In the genomic region with DNA sequence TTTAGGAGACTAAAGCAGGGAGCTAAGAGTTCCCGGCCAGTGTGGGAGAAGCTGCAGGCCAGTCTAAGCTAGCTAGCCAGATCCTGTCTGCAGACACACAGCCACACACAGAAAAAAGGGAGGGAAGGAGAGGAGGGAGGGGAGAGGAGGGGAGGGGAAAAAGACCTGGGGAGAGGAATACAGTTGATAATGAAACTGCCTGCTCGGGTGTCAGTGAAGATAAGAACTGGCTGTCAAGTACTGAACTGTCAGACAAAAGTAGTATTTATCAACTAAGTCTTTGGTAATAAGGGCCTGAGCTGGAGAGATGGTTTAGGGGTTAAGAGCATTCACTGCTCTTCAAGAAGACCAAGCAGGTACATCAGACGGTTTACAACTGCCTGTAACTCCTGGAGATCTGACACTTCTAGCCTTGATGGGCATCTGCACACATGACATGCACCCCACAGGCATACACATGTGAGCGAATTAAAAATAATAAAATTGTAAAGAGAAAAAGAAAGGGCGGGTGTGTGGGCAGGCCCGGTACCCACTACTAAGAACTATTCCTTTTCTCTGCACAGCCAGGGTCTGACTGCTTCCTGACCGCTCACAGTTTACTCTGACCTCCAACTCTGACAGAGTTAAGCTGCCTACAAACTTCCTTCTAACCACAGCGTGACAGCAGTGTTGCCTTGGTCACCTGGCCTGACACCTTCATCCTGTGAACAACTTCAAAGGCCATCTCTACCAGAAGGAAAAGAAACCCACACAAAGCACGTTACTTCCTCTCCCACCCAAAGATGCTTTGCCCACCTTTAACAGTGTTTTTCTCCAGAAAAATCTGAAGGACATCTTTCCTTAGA, we compare ENCODE assay signal across 12 mouse cellular contexts. TPM values are rescaled to one million over a fixed set of nuclear protein-coding genes. Genes with fewer than 3 reads are reported as not detected.
DNase-seq lines count a peak whose midpoint lies in the region; ATAC-seq and TF ChIP-seq lines count a peak whose summit lies in the region.
"Had no signal": no experiment of that assay in that cellular context is flagged by ENCODE, and none has a peak within 500 bp of the region (broad histone marks: within the 10 kb centered on the region; RNA-seq: fewer than 3 reads in every experiment).

No protein-coding gene starts in this region.

- no peaks in the 10 kb centered on the region for H3K36me3 ChIP-seq in heart, embryonic 10.5 days
- no peaks in the 10 kb centered on the region for H3K36me3 ChIP-seq in heart, adult 2 months (ENCODE audit: control insufficient read depth, insufficient read depth, low read length)
- H3K36me3 ChIP-seq in midbrain, postnatal 0 days (ENCODE audit: insufficient read depth, low read length): no peaks in the 10 kb centered on the region
- H3K36me3 ChIP-seq in midbrain, embryonic 16.5 days (ENCODE audit: control insufficient read depth, insufficient read depth, low read length): no peaks in the 10 kb centered on the region

- peak overlapping the region; percentile 25; the same call in 1 of the 2 replicates for H3K4me3 ChIP-seq in heart, embryonic 10.5 days
- H3K4me3 ChIP-seq in heart, adult 2 months: no peak overlapping the region
- H3K4me3 ChIP-seq in midbrain, postnatal 0 days (ENCODE audit: low read depth, low read length): no peak overlapping the region
- H3K4me3 ChIP-seq in midbrain, embryonic 16.5 days (ENCODE audit: low read depth, low read length): no peak overlapping the region

- peak overlapping the region; percentile 80 for H3K27ac ChIP-seq in heart, embryonic 10.5 days
- no peak overlapping the region for H3K27ac ChIP-seq in heart, adult 2 months
- no peak overlapping the region for H3K27ac ChIP-seq in midbrain, postnatal 0 days (ENCODE audit: low read depth, low read length)
- H3K27ac ChIP-seq in midbrain, embryonic 16.5 days (ENCODE audit: low read length): no peak overlapping the region

- peaks cover 16% of the 10 kb centered on the region for H3K27me3 ChIP-seq in heart, embryonic 10.5 days (ENCODE audit: insufficient read depth, poor library complexity, severe bottlenecking)
- H3K27me3 ChIP-seq in heart, adult 2 months (ENCODE audit: control insufficient read depth, insufficient read depth, low read length): no peaks in the 10 kb centered on the region; the same call in 1 of the 2 replicates
- peaks cover 10% of the 10 kb centered on the region for H3K27me3 ChIP-seq in midbrain, postnatal 0 days (ENCODE audit: insufficient read depth, low read length)
- H3K27me3 ChIP-seq in midbrain, embryonic 16.5 days (ENCODE audit: control insufficient read depth, insufficient read depth, low read depth, low read length): peaks cover 9% of the 10 kb centered on the region

- 43% methylated on average over 9 of the region's 9 CpGs for WGBS in heart, embryonic 10.5 days
- WGBS in heart, adult 2 months: 65% methylated on average over 9 of the region's 9 CpGs
- 64% methylated on average over 9 of the region's 9 CpGs for WGBS in midbrain, postnatal 0 days
- 61% methylated on average over 9 of the region's 9 CpGs for WGBS in midbrain, embryonic 16.5 days

- no peak for ATAC-seq in midbrain, postnatal 0 days (ENCODE audit: low FRiP score)
- no peak for ATAC-seq in midbrain, embryonic 16.5 days
- peak; percentile 45 for ATAC-seq in erythroblast, adult 5-6 weeks (replicated peaks; ENCODE audit: low FRiP score, poor library complexity, severe bottlenecking)
- ATAC-seq in megakaryocyte progenitor cell, adult 5-6 weeks (replicated peaks; ENCODE audit: poor library complexity): peak; percentile 55
- ATAC-seq in frontal cortex, adult (ENCODE audit: low TSS enrichment): no peak

- peaks cover 71% of the 10 kb centered on the region for H3K4me1 ChIP-seq in heart, embryonic 10.5 days
- peaks cover 11% of the 10 kb centered on the region for H3K4me1 ChIP-seq in heart, adult 2 months (ENCODE audit: control insufficient read depth, insufficient read depth, low read length)
- peaks cover 13% of the 10 kb centered on the region; the same call in 1 of the 2 replicates for H3K4me1 ChIP-seq in midbrain, postnatal 0 days (ENCODE audit: insufficient read depth, low read length)
- peaks cover 33% of the 10 kb centered on the region for H3K4me1 ChIP-seq in midbrain, embryonic 16.5 days (ENCODE audit: control insufficient read depth, insufficient read depth, low read length)

- no peak for TF ChIP-seq CTCF in heart, adult 2 months (IDR thresholded peaks at IDR 0.05)
- TF ChIP-seq CTCF in midbrain, postnatal 0 days (IDR thresholded peaks at IDR 0.05): no peak

- TF ChIP-seq POLR2A in heart, adult 2 months (IDR thresholded peaks at IDR 0.05; ENCODE audit: insufficient read depth, low read depth, low read length): no peak

- H3K79me2 ChIP-seq in heart, adult 2 months (replicated peaks; ENCODE audit: control insufficient read depth, insufficient read depth, low read length): peaks cover 7% of the 10 kb centered on the region

- intact Hi-C loops in heart, adult 2 months (cut with DNase I): loop anchor here (5.0 kb wide), 1 partner anchor 37 kb away; no protein-coding TSS in a partner anchor

- H3K9me3 ChIP-seq in heart, embryonic 10.5 days: no peaks in the 10 kb centered on the region
- H3K9me3 ChIP-seq in midbrain, postnatal 0 days (ENCODE audit: low read length): no peaks in the 10 kb centered on the region
- H3K9me3 ChIP-seq in midbrain, embryonic 16.5 days (replicated peaks; ENCODE audit: control insufficient read depth, low read length, poor library complexity, severe bottlenecking): no peaks in the 10 kb centered on the region

- H3K9ac ChIP-seq in heart, adult 2 months (ENCODE audit: low read depth, low read length): no peak overlapping the region
- 0 out of 2 replicates have a peak overlapping the region, but pooled peaks have one; percentile 13 for H3K9ac ChIP-seq in midbrain, postnatal 0 days (replicated peaks; ENCODE audit: low read length, poor library complexity, severe bottlenecking)
- no peak overlapping the region for H3K9ac ChIP-seq in midbrain, embryonic 16.5 days (ENCODE audit: low read depth, low read length)

- no peak for TF ChIP-seq EP300 in heart, adult 2 months (IDR thresholded peaks at IDR 0.05; ENCODE audit: insufficient read depth, low read depth, low read length)

- DNase-seq in heart, embryonic 10.5 days (ENCODE audit: low spot score): peak; percentile 86
- no peak for DNase-seq in heart, adult 2 months
- DNase-seq in midbrain, postnatal 0 days (ENCODE audit: low spot score): no peak
- no peak for DNase-seq in cerebellum, adult 18-20 months

- H3K4me2 ChIP-seq in midbrain, postnatal 0 days (ENCODE audit: low read depth, low read length, poor library complexity, severe bottlenecking): no peak overlapping the region
- no peak overlapping the region for H3K4me2 ChIP-seq in midbrain, embryonic 16.5 days (ENCODE audit: low read length)

RNA-seq across cellular contexts. Expression of a gene that starts 1.8 kb away (rescaled TPM):
- not detected in 2 replicates for polyA plus RNA-seq in heart, embryonic 10.5 days (2016; fragmentation: Nextera tagmentation; extraction: Ambion mirVana)
- total RNA-seq in heart, adult 2 months (2021): not detected
- polyA plus RNA-seq in heart, adult 2 months (2012; rRNA removed): not detected in 2 replicates
- total RNA-seq in midbrain, postnatal 0 days (2014; rRNA removed): not detected in 2 replicates
- polyA plus RNA-seq in midbrain, postnatal 0 days (2015; fragmentation: Nextera tagmentation; extraction: Ambion mirVana): 0.15 and 0.17 TPM in 2 replicates
- polyA plus RNA-seq in midbrain, embryonic 16.5 days (2015; fragmentation: Nextera tagmentation; extraction: Ambion mirVana): 0.10 TPM in 2 replicates
- total RNA-seq in erythroblast, adult 5-6 weeks (2015; ENCODE audit: low replicate concordance): not detected in 2 replicates
- not detected in 2 replicates for total RNA-seq in erythroblast, adult 5-6 weeks (2017; ENCODE audit: low replicate concordance)
- not detected in 2 replicates for total RNA-seq in megakaryocyte progenitor cell, adult 5-6 weeks (2015)
- not detected in 2 replicates for total RNA-seq in megakaryocyte progenitor cell, adult 5-6 weeks (2017)
- total RNA-seq: adrenal gland, postnatal 36 days; hematopoietic stem cell, adult 5-6 weeks; left cerebral cortex, postnatal 25 days had no signal
- polyA plus RNA-seq: embryonic facial prominence, embryonic 14.5 days had no signal

RNA-seq across cellular contexts. Expression of a gene that starts 4.7 kb away (rescaled TPM):
- 20.4 and 24.5 TPM in 2 replicates for polyA plus RNA-seq in heart, embryonic 10.5 days (2016; fragmentation: Nextera tagmentation; extraction: Ambion mirVana)
- 10 to 100 TPM; 38.9 to 43.7 TPM for total RNA-seq in heart, adult 2 months (2021)
- polyA plus RNA-seq in heart, adult 2 months (2012; rRNA removed): 24.4 and 45.6 TPM in 2 replicates
- total RNA-seq in midbrain, postnatal 0 days (2014; rRNA removed): 29.5 and 34.4 TPM in 2 replicates
- 17.0 and 23.6 TPM in 2 replicates for polyA plus RNA-seq in midbrain, postnatal 0 days (2015; fragmentation: Nextera tagmentation; extraction: Ambion mirVana)
- 23.7 and 24.8 TPM in 2 replicates for polyA plus RNA-seq in midbrain, embryonic 16.5 days (2015; fragmentation: Nextera tagmentation; extraction: Ambion mirVana)
- total RNA-seq in erythroblast, adult 5-6 weeks (2015; ENCODE audit: low replicate concordance): 14.6 and 18.3 TPM in 2 replicates
- total RNA-seq in erythroblast, adult 5-6 weeks (2017; ENCODE audit: low replicate concordance): 20.1 and 23.8 TPM in 2 replicates
- 8.2 and 12.0 TPM in 2 replicates for total RNA-seq in megakaryocyte progenitor cell, adult 5-6 weeks (2015)
- 11.0 and 14.6 TPM in 2 replicates for total RNA-seq in megakaryocyte progenitor cell, adult 5-6 weeks (2017)

RNA-seq across cellular contexts. Expression of a gene that starts 48.7 kb away (rescaled TPM):
- 21.1 and 27.9 TPM in 2 replicates for polyA plus RNA-seq in heart, embryonic 10.5 days (2016; fragmentation: Nextera tagmentation; extraction: Ambion mirVana)
- 10 to 100 TPM; 13.0 to 13.1 TPM for total RNA-seq in heart, adult 2 months (2021)
- polyA plus RNA-seq in heart, adult 2 months (2012; rRNA removed): 31.2 and 32.3 TPM in 2 replicates
- total RNA-seq in midbrain, postnatal 0 days (2014; rRNA removed): 80.9 and 86.0 TPM in 2 replicates
- polyA plus RNA-seq in midbrain, postnatal 0 days (2015; fragmentation: Nextera tagmentation; extraction: Ambion mirVana): 53.0 and 55.0 TPM in 2 replicates
- polyA plus RNA-seq in midbrain, embryonic 16.5 days (2015; fragmentation: Nextera tagmentation; extraction: Ambion mirVana): 57.4 and 57.5 TPM in 2 replicates
- total RNA-seq in erythroblast, adult 5-6 weeks (2015; ENCODE audit: low replicate concordance): 4.4 and 4.8 TPM in 2 replicates
- 2.5 and 3.7 TPM in 2 replicates for total RNA-seq in erythroblast, adult 5-6 weeks (2017; ENCODE audit: low replicate concordance)
- 35.7 and 37.2 TPM in 2 replicates for total RNA-seq in megakaryocyte progenitor cell, adult 5-6 weeks (2015)
- total RNA-seq in megakaryocyte progenitor cell, adult 5-6 weeks (2017): 22.0 and 22.2 TPM in 2 replicates

RNA-seq across cellular contexts. Expression of a gene that starts 55.8 kb away (rescaled TPM):
- polyA plus RNA-seq in heart, embryonic 10.5 days (2016; fragmentation: Nextera tagmentation; extraction: Ambion mirVana): not detected in 2 replicates
- not detected for total RNA-seq in heart, adult 2 months (2021)
- not detected in 2 replicates for polyA plus RNA-seq in heart, adult 2 months (2012; rRNA removed)
- total RNA-seq in midbrain, postnatal 0 days (2014; rRNA removed): not detected in 2 replicates
- not detected in 2 replicates for polyA plus RNA-seq in midbrain, postnatal 0 days (2015; fragmentation: Nextera tagmentation; extraction: Ambion mirVana)
- polyA plus RNA-seq in midbrain, embryonic 16.5 days (2015; fragmentation: Nextera tagmentation; extraction: Ambion mirVana): not detected in 2 replicates
- not detected in 2 replicates for total RNA-seq in erythroblast, adult 5-6 weeks (2015; ENCODE audit: low replicate concordance)
- total RNA-seq in erythroblast, adult 5-6 weeks (2017; ENCODE audit: low replicate concordance): not detected in 2 replicates
- total RNA-seq in megakaryocyte progenitor cell, adult 5-6 weeks (2015): not detected in 2 replicates
- not detected in 2 replicates for total RNA-seq in megakaryocyte progenitor cell, adult 5-6 weeks (2017)
- total RNA-seq: adrenal gland, postnatal 36 days; hematopoietic stem cell, adult 5-6 weeks; left cerebral cortex, postnatal 25 days had no signal
- polyA plus RNA-seq: embryonic facial prominence, embryonic 14.5 days had no signal

Comparison
In these comparisons a context has a peak if more than half of its experiments do, and no peak if none do; other contexts are left out.
1. ATAC-seq: peak in erythroblast, adult 5-6 weeks (single experiment) and megakaryocyte progenitor cell, adult 5-6 weeks (single experiment); none in midbrain, postnatal 0 days (single experiment), midbrain, embryonic 16.5 days (single experiment) and frontal cortex, adult (single experiment).